21 mouse cellular contexts compared by ENCODE assay signal in genomic region chr2:31089607-31090006, GRCm38 (mm10). TPM values are rescaled to one million over a fixed set of nuclear protein-coding genes. Genes with fewer than 3 reads are reported as not detected.
DNase-seq lines count a peak whose midpoint lies in the region; ATAC-seq and TF ChIP-seq lines count a peak whose summit lies in the region.
"Had no signal": no experiment of that assay in that cellular context is flagged by ENCODE, and none has a peak within 500 bp of the region (broad histone marks: within the 10 kb centered on the region; RNA-seq: fewer than 3 reads in every experiment).

No protein-coding gene starts in this region.

- DNase-seq in retina, postnatal 1 day = peak; percentile 44
- no peak for DNase-seq in retina, embryonic 14.5 days (ENCODE audit: low spot score)
- DNase-seq in gastrocnemius, adult 18-20 months (ENCODE audit: low spot score) = no peak
- no peak for DNase-seq in midbrain, postnatal 0 days (ENCODE audit: low spot score)
- DNase-seq: adrenal gland, postnatal 14 days; cerebellum, postnatal 14 days; heart, postnatal 36 days; kidney, adult 9 months; kidney, postnatal 4 days; layer of hippocampus, postnatal 36 days; lung, postnatal 10 days; right cerebral cortex, adult 18-20 months had no signal

- no peaks in the 10 kb centered on the region for H3K9me3 ChIP-seq in heart, embryonic 12.5 days (replicated peaks)
- no peaks in the 10 kb centered on the region for H3K9me3 ChIP-seq in heart, embryonic 11.5 days (replicated peaks; ENCODE audit: control insufficient read depth, low read length)
- no peaks in the 10 kb centered on the region for H3K9me3 ChIP-seq in hindbrain, embryonic 13.5 days
- H3K9me3 ChIP-seq in midbrain, postnatal 0 days (ENCODE audit: low read length) = no peaks in the 10 kb centered on the region
- H3K9me3 ChIP-seq: embryonic facial prominence, embryonic 12.5 days; G1E; limb, embryonic 12.5 days had no signal

- H3K9ac ChIP-seq in heart, embryonic 12.5 days = no peak overlapping the region
- no peak overlapping the region for H3K9ac ChIP-seq in heart, embryonic 11.5 days (ENCODE audit: low read depth, low read length)
- H3K9ac ChIP-seq in hindbrain, embryonic 13.5 days = 0 out of 2 replicates have a peak overlapping the region, but pooled peaks have one; percentile 3
- no peak overlapping the region for H3K9ac ChIP-seq in midbrain, postnatal 0 days (replicated peaks; ENCODE audit: low read length, poor library complexity, severe bottlenecking)
- H3K9ac ChIP-seq: embryonic facial prominence, embryonic 12.5 days; limb, embryonic 12.5 days; liver, embryonic 14.5 days had no signal

- H3K4me1 ChIP-seq in heart, embryonic 12.5 days (replicated peaks) = peaks cover 49% of the 10 kb centered on the region
- peaks cover 30% of the 10 kb centered on the region for H3K4me1 ChIP-seq in heart, embryonic 11.5 days (ENCODE audit: control insufficient read depth, insufficient read depth, low read length)
- peaks cover 26% of the 10 kb centered on the region for H3K4me1 ChIP-seq in hindbrain, embryonic 13.5 days (replicated peaks)
- no peaks in the 10 kb centered on the region for H3K4me1 ChIP-seq in midbrain, postnatal 0 days (ENCODE audit: insufficient read depth, low read length)

- no peak for TF ChIP-seq CTCF in midbrain, postnatal 0 days (IDR thresholded peaks at IDR 0.05)

- H3K4me2 ChIP-seq in heart, embryonic 12.5 days = no peak overlapping the region
- no peak overlapping the region for H3K4me2 ChIP-seq in heart, embryonic 11.5 days
- no peak overlapping the region for H3K4me2 ChIP-seq in hindbrain, embryonic 13.5 days
- no peak overlapping the region for H3K4me2 ChIP-seq in midbrain, postnatal 0 days (ENCODE audit: low read depth, low read length, poor library complexity, severe bottlenecking)
- H3K4me2 ChIP-seq: embryonic facial prominence, embryonic 12.5 days; limb, embryonic 12.5 days; midbrain, embryonic 11.5 days had no signal

- H3K27ac ChIP-seq in heart, embryonic 12.5 days (ENCODE audit: poor library complexity, severe bottlenecking) = 0 out of 2 replicates have a peak overlapping the region, but pooled peaks have one; percentile 11
- H3K27ac ChIP-seq in heart, embryonic 11.5 days (ENCODE audit: low read depth, low read length) = no peak overlapping the region
- H3K27ac ChIP-seq in hindbrain, embryonic 13.5 days = no peak overlapping the region
- H3K27ac ChIP-seq in midbrain, postnatal 0 days (ENCODE audit: low read depth, low read length) = no peak overlapping the region
- H3K27ac ChIP-seq: limb, embryonic 12.5 days; liver, embryonic 14.5 days had no signal

- H3K27me3 ChIP-seq in heart, embryonic 12.5 days (replicated peaks) = no peaks in the 10 kb centered on the region
- no peaks in the 10 kb centered on the region for H3K27me3 ChIP-seq in heart, embryonic 11.5 days (ENCODE audit: control insufficient read depth, insufficient read depth, low read length)
- H3K27me3 ChIP-seq in hindbrain, embryonic 13.5 days = no peaks in the 10 kb centered on the region
- no peaks in the 10 kb centered on the region for H3K27me3 ChIP-seq in midbrain, postnatal 0 days (ENCODE audit: insufficient read depth, low read length)
- H3K27me3 ChIP-seq: embryonic facial prominence, embryonic 12.5 days; limb, embryonic 12.5 days had no signal

- no peak for ATAC-seq in heart, embryonic 12.5 days (ENCODE audit: insufficient number of reproducible peaks, low FRiP score)
- ATAC-seq in heart, embryonic 11.5 days (replicated peaks; ENCODE audit: insufficient number of reproducible peaks, low FRiP score, low TSS enrichment) = no peak
- no peak for ATAC-seq in hindbrain, embryonic 13.5 days (ENCODE audit: low FRiP score)
- no peak for ATAC-seq in midbrain, postnatal 0 days (ENCODE audit: low FRiP score)

- WGBS in heart, embryonic 12.5 days = 65% methylated on average over 16 of the region's 16 CpGs
- WGBS in heart, embryonic 11.5 days (ENCODE audit: insufficient replicate concordance) = 72% methylated on average over 16 of the region's 16 CpGs
- WGBS in hindbrain, embryonic 13.5 days = 76% methylated on average over 16 of the region's 16 CpGs
- 68% methylated on average over 16 of the region's 16 CpGs for WGBS in midbrain, postnatal 0 days

- no peak overlapping the region for H3K4me3 ChIP-seq in heart, embryonic 12.5 days
- no peak overlapping the region for H3K4me3 ChIP-seq in heart, embryonic 11.5 days (ENCODE audit: low read depth, low read length)
- no peak overlapping the region for H3K4me3 ChIP-seq in hindbrain, embryonic 13.5 days
- no peak overlapping the region for H3K4me3 ChIP-seq in midbrain, postnatal 0 days (ENCODE audit: low read depth, low read length)
- H3K4me3 ChIP-seq: embryonic facial prominence, embryonic 12.5 days; limb, embryonic 12.5 days; myocyte had no signal

- peaks cover 13% of the 10 kb centered on the region for H3K36me3 ChIP-seq in heart, embryonic 12.5 days
- H3K36me3 ChIP-seq in heart, embryonic 11.5 days (ENCODE audit: control insufficient read depth, insufficient read depth, low read length) = peaks cover 2% of the 10 kb centered on the region; the same call in 1 of the 2 replicates
- 0 out of 2 replicates have a peak, but pooled peaks cover 10% of the 10 kb centered on the region for H3K36me3 ChIP-seq in hindbrain, embryonic 13.5 days
- peaks cover 3% of the 10 kb centered on the region; the same call in 1 of the 2 replicates for H3K36me3 ChIP-seq in midbrain, postnatal 0 days (ENCODE audit: insufficient read depth, low read length)

RNA-seq across cellular contexts. Expression of gene Fnbp1, which starts 52.2 kb away (rescaled TPM):
- polyA plus RNA-seq in heart, embryonic 12.5 days (2016; fragmentation: Nextera tagmentation; extraction: Ambion mirVana) = 21.4 and 23.8 TPM in 2 replicates
- 19.5 and 20.4 TPM in 2 replicates for polyA plus RNA-seq in heart, embryonic 11.5 days (2014; fragmentation: Nextera tagmentation; extraction: Ambion mirVana)
- polyA plus RNA-seq in hindbrain, embryonic 13.5 days (2015; fragmentation: Nextera tagmentation; extraction: Ambion mirVana) = 20.7 and 21.9 TPM in 2 replicates
- 10 to 100 TPM in 1 of 2 experiments, 1 to 10 TPM in 1; 9.2 to 11.9 TPM for total RNA-seq in gastrocnemius, adult 18-20 months (2021)
- total RNA-seq in midbrain, postnatal 0 days (2014; rRNA removed) = 22.1 and 23.6 TPM in 2 replicates
- polyA plus RNA-seq in midbrain, postnatal 0 days (2015; fragmentation: Nextera tagmentation; extraction: Ambion mirVana) = 25.2 and 30.7 TPM in 2 replicates
